Mouse (Mus musculus): Measurements from ENCODE around the gene Dclk2. TPM values are rescaled to one million over a fixed set of nuclear protein-coding genes. Genes with fewer than 3 reads are reported as not detected.
A peak's percentile ranks its signal among the peaks of the same experiment; 100 is the strongest.

The Dclk2 gene
- polyA plus RNA-seq (2012; rRNA removed) = 3.2 and 3.7 TPM in 2 replicates

- no peaks in the 10 kb centered on the region for H3K36me3 ChIP-seq (ENCODE audit: control insufficient read depth, insufficient read depth, low read length)
- DNase-seq = peak; percentile 74
- TF ChIP-seq CTCF (conservative IDR thresholded peaks at IDR 0.05; ENCODE audit: insufficient read depth, insufficient read length, low read depth, low read length) = no peak
- TF ChIP-seq POLR2A (IDR thresholded peaks at IDR 0.05; ENCODE audit: low read depth, low read length) = no peak
- no peaks in the 10 kb centered on the region for H3K27me3 ChIP-seq (replicated peaks; ENCODE audit: control insufficient read depth, insufficient read depth, low read length)
- WGBS = under 1% methylated on average over 87 of the region's 91 CpGs
- 0 out of 2 replicates have a peak within 1 kb of the TSS, but pooled peaks have one; percentile 40 for H3K27ac ChIP-seq (ENCODE audit: insufficient read depth, low read depth, low read length)
- H3K4me1 ChIP-seq (ENCODE audit: control insufficient read depth, insufficient read depth, low read length) = no peaks in the 10 kb centered on the region
- H3K4me3 ChIP-seq (ENCODE audit: insufficient read depth, low read depth, low read length) = peak within 1 kb of the TSS; percentile 91
These were observed at the start of gene Dclk2 for GRCm38 (mm10) chr3:86920343-86921083. Gene Dclk2 (minus strand): TSS chr3:86920852.

DNA sequence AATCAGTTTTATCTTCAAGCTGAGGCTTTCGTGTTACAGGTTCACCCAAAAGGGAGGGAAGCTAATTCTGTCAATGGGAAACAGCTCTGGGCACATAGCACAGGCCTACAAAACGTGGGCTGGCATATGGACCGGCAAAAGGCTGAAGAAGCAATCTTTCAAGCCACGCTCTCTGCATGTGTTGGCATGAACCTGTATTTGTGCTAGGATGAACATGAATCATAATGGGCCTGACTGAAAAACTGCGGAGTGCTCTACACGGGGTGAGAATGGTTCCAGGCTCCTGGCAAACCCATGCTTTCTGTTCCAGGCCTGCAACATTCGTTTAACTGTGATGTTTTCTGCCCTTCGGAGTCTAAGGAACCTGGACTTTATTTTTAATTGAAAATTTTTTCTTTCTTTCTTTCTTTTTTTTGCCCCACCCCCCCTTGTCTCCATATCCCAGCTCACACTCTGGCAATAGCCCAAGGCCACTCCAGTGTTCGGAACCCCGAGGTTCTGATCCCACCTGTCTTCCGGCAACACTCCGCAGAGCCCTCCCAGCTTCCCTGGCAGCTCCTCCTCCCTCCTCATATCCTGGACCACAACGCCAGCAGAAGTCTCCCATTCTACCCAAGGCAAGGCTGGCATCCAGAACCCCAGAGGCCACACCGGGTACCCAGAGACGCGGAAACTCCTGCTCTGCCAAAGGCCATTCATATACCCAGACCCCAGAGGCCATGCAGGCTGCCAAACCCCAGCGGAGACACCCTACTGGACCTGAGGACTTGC, 42.2 kb upstream of the Dclk2 start:
- TF ChIP-seq POLR2A (IDR thresholded peaks at IDR 0.05; ENCODE audit: low read depth, low read length) (no peak), CTCF (conservative IDR thresholded peaks at IDR 0.05; ENCODE audit: insufficient read depth, insufficient read length, low read depth, low read length) (no peak)
- Histone ChIP-seq H3K4me1 (ENCODE audit: control insufficient read depth, insufficient read depth, low read length) (no peaks in the 10 kb centered on the region), H3K27ac (ENCODE audit: insufficient read depth, low read depth, low read length) (no peak overlapping the region), H3K36me3 (ENCODE audit: control insufficient read depth, insufficient read depth, low read length) (no peaks in the 10 kb centered on the region), H3K27me3 (replicated peaks; ENCODE audit: control insufficient read depth, insufficient read depth, low read length) (no peaks in the 10 kb centered on the region), H3K4me3 (ENCODE audit: insufficient read depth, low read depth, low read length) (no peak overlapping the region)
- 89% methylated on average over 17 of the region's 17 CpGs for WGBS
- DNase-seq = no peak

DNA sequence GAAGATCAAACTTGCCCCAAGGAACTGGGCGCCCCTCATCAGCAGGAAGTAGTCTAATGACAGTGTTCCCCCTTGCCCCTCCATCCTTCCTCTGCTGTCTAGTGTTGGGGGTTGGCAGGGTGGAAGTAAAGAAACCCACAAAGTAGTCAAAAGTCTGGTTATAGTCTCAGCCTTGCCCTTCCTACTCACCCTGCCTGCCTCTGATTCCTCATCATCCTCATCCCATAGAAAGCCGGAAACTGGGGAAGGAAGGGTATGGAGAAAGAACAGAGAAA, 40.7 kb upstream of the Dclk2 start:
- H3K27ac ChIP-seq (ENCODE audit: insufficient read depth, low read depth, low read length) = no peak overlapping the region

GRCm38 (mm10) chr3:86960656-86961394, 40.2 kb upstream of the Dclk2 start:
- DNase-seq = no peak
- Histone ChIP-seq H3K4me1 (ENCODE audit: control insufficient read depth, insufficient read depth, low read length) (no peaks in the 10 kb centered on the region), H3K27ac (ENCODE audit: insufficient read depth, low read depth, low read length) (no peak overlapping the region), H3K36me3 (ENCODE audit: control insufficient read depth, insufficient read depth, low read length) (no peaks in the 10 kb centered on the region), H3K4me3 (ENCODE audit: insufficient read depth, low read depth, low read length) (no peak overlapping the region), H3K27me3 (replicated peaks; ENCODE audit: control insufficient read depth, insufficient read depth, low read length) (no peaks in the 10 kb centered on the region)
- no peak for TF ChIP-seq POLR2A (IDR thresholded peaks at IDR 0.05; ENCODE audit: low read depth, low read length)
- no peak for TF ChIP-seq CTCF (conservative IDR thresholded peaks at IDR 0.05; ENCODE audit: insufficient read depth, insufficient read length, low read depth, low read length)
- 79% methylated on average over 17 of the region's 17 CpGs for WGBS

More for the DNA sequence above, 40.7 kb upstream of the Dclk2 start:
- TF ChIP-seq POLR2A (IDR thresholded peaks at IDR 0.05; ENCODE audit: low read depth, low read length) = no peak
- no peak for TF ChIP-seq CTCF (conservative IDR thresholded peaks at IDR 0.05; ENCODE audit: insufficient read depth, insufficient read length, low read depth, low read length)
- H3K4me3 ChIP-seq (ENCODE audit: insufficient read depth, low read depth, low read length) = no peak overlapping the region
- H3K27me3 ChIP-seq (replicated peaks; ENCODE audit: control insufficient read depth, insufficient read depth, low read length) = no peaks in the 10 kb centered on the region
- no peak for DNase-seq
- H3K36me3 ChIP-seq (ENCODE audit: control insufficient read depth, insufficient read depth, low read length) = no peaks in the 10 kb centered on the region
- H3K4me1 ChIP-seq (ENCODE audit: control insufficient read depth, insufficient read depth, low read length) = no peaks in the 10 kb centered on the region
- WGBS = 93% methylated on average over 2 of the region's 2 CpGs

DNA sequence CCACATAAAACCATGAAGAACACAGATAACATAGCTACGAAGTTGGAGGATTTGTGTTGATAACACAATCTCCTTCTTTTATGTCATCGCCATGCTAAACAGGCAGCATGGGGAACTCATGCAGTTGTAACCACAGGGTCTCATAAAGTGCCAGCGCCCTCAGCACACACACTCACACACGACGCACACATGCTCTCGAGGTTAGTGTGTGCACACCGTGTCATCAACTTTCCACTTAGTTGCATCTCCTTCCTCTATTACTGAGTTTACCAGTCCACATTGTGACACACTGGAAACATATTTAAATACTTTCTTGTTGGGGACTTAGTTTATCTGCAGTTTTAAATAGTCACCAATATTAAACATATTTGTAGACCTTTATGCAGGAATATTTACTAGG, 38.4 kb upstream of the Dclk2 start:
- WGBS = 88% methylated on average over 7 of the region's 7 CpGs

GRCm38 (mm10) chr3:86955376-86955775, 34.7 kb upstream of the Dclk2 start:
- TF ChIP-seq CTCF (conservative IDR thresholded peaks at IDR 0.05; ENCODE audit: insufficient read depth, insufficient read length, low read depth, low read length) (no peak), POLR2A (IDR thresholded peaks at IDR 0.05; ENCODE audit: low read depth, low read length) (no peak)
- Histone ChIP-seq H3K4me1 (ENCODE audit: control insufficient read depth, insufficient read depth, low read length) (no peaks in the 10 kb centered on the region), H3K4me3 (ENCODE audit: insufficient read depth, low read depth, low read length) (no peak overlapping the region), H3K27ac (ENCODE audit: insufficient read depth, low read depth, low read length) (no peak overlapping the region), H3K27me3 (replicated peaks; ENCODE audit: control insufficient read depth, insufficient read depth, low read length) (no peaks in the 10 kb centered on the region), H3K36me3 (ENCODE audit: control insufficient read depth, insufficient read depth, low read length) (no peaks in the 10 kb centered on the region)
- no peak for DNase-seq
- WGBS = 27% methylated on average over 4 of the region's 4 CpGs

More for the DNA sequence above, 38.4 kb upstream of the Dclk2 start:
- H3K27me3 ChIP-seq (replicated peaks; ENCODE audit: control insufficient read depth, insufficient read depth, low read length) = no peaks in the 10 kb centered on the region
- no peaks in the 10 kb centered on the region for H3K36me3 ChIP-seq (ENCODE audit: control insufficient read depth, insufficient read depth, low read length)
- no peak overlapping the region for H3K27ac ChIP-seq (ENCODE audit: insufficient read depth, low read depth, low read length)
- TF ChIP-seq POLR2A (IDR thresholded peaks at IDR 0.05; ENCODE audit: low read depth, low read length) (no peak), CTCF (conservative IDR thresholded peaks at IDR 0.05; ENCODE audit: insufficient read depth, insufficient read length, low read depth, low read length) (no peak)
- no peaks in the 10 kb centered on the region for H3K4me1 ChIP-seq (ENCODE audit: control insufficient read depth, insufficient read depth, low read length)
- no peak overlapping the region for H3K4me3 ChIP-seq (ENCODE audit: insufficient read depth, low read depth, low read length)
- no peak for DNase-seq

DNA sequence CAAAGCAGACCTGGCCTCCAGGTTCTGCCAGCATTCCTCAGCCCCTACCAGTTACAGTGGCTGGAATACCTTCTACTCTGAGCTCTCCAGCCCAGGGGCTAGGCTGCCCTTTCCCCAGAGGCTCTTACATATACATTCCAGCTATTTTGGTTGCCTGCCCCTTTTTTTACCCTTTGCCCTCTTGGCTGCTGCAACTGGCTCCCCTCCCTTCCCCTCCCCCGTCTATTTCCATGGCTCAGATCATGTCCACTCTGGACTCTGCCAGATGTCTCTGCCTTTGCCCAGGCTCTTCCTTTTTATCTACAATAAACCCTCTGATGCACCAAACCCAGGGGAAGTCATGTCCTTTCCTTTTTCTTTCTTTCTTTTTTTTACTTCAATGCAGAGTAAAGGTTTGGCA, 33.9 kb upstream of the Dclk2 start:
- 35% methylated on average over 1 of the region's 1 CpGs for WGBS
- Histone ChIP-seq H3K27me3 (replicated peaks; ENCODE audit: control insufficient read depth, insufficient read depth, low read length) (no peaks in the 10 kb centered on the region), H3K4me1 (ENCODE audit: control insufficient read depth, insufficient read depth, low read length) (no peaks in the 10 kb centered on the region), H3K36me3 (ENCODE audit: control insufficient read depth, insufficient read depth, low read length) (no peaks in the 10 kb centered on the region), H3K27ac (ENCODE audit: insufficient read depth, low read depth, low read length) (no peak overlapping the region), H3K4me3 (ENCODE audit: insufficient read depth, low read depth, low read length) (no peak overlapping the region)
- TF ChIP-seq CTCF (conservative IDR thresholded peaks at IDR 0.05; ENCODE audit: insufficient read depth, insufficient read length, low read depth, low read length) (no peak), POLR2A (IDR thresholded peaks at IDR 0.05; ENCODE audit: low read depth, low read length) (no peak)
- DNase-seq = no peak

All from kidney, adult 2 months (tissue).